In the genomic region with DNA sequence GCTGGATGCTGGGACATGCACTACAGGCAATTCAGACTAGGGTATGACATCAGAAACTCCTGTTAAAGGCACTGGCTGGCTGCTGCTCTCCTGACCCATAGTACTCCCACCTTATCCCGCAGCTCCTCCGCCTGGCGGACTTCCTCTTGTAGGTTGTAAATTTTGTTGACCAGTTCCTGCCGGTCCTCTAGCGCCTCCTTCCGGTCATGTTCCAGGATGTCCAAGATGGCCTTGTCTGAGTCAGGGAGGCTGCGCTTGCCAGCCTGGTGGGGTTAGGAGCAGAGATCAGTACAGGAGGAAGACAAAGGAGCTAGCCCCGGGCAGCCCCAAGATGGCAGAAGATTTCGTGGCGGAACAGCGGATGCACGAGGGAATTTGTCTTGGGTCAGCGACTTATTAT, we compare ENCODE assay signal across 13 mouse cellular contexts.
DNase-seq lines count a peak whose midpoint lies in the region; ATAC-seq and TF ChIP-seq lines count a peak whose summit lies in the region.
"Had no signal": no experiment of that assay in that cellular context is flagged by ENCODE, and none has a peak within 500 bp of the region (broad histone marks: within the 10 kb centered on the region; RNA-seq: fewer than 3 reads in every experiment).

No protein-coding gene starts in this region.

- ATAC-seq in lung, embryonic 14.5 days (ENCODE audit: insufficient read depth), result no peak

- no peaks in the 10 kb centered on the region for H3K36me3 ChIP-seq in lung, embryonic 14.5 days (ENCODE audit: insufficient read depth)
- no peaks in the 10 kb centered on the region for H3K36me3 ChIP-seq in embryonic facial prominence, embryonic 10.5 days (replicated peaks)
- H3K36me3 ChIP-seq: forebrain, embryonic 10.5 days; stomach, embryonic 15.5 days had no signal

- TF ChIP-seq CTCF in lung, embryonic 14.5 days (IDR thresholded peaks at IDR 0.05; ENCODE audit: low read depth), result peak; percentile 42

- DNase-seq in heart, postnatal 36 days, result peak; percentile 13 to 20
- no peak for DNase-seq in heart, adult 11 months
- DNase-seq in ovary, postnatal 36 days (ENCODE audit: low spot score), result peak; percentile 42
- no peak for DNase-seq in ovary, postnatal 10 days (ENCODE audit: low spot score)
- DNase-seq in lung, embryonic 14.5 days, result peak; percentile 26
- no peak for DNase-seq in right cerebral cortex, postnatal 14 days
- no peak for DNase-seq in embryonic facial prominence, embryonic 10.5 days (ENCODE audit: low spot score)
- DNase-seq: gastrocnemius, postnatal 36 days; right cerebral cortex, postnatal 25 days had no signal

- H3K4me1 ChIP-seq in lung, embryonic 14.5 days (ENCODE audit: insufficient read depth), result no peaks in the 10 kb centered on the region
- H3K4me1 ChIP-seq in embryonic facial prominence, embryonic 10.5 days, result no peaks in the 10 kb centered on the region
- H3K4me1 ChIP-seq: forebrain, embryonic 10.5 days; stomach, embryonic 15.5 days had no signal

- 75% methylated on average over 13 of the region's 13 CpGs for WGBS in lung, embryonic 14.5 days
- 84% methylated on average over 13 of the region's 13 CpGs for WGBS in embryonic facial prominence, embryonic 10.5 days

- no peak overlapping the region for H3K9ac ChIP-seq in lung, embryonic 14.5 days
- H3K9ac ChIP-seq: hindbrain, embryonic 14.5 days; stomach, embryonic 15.5 days had no signal

- intact Hi-C loops in heart, postnatal 36 days (cut with DNase I), result no loop called here

- H3K9me3 ChIP-seq in lung, embryonic 14.5 days (ENCODE audit: low read depth, low read length), result no peaks in the 10 kb centered on the region
- no peaks in the 10 kb centered on the region for H3K9me3 ChIP-seq in embryonic facial prominence, embryonic 10.5 days
- H3K9me3 ChIP-seq: forebrain, embryonic 10.5 days; stomach, embryonic 15.5 days had no signal

- no peak overlapping the region for H3K4me2 ChIP-seq in lung, embryonic 14.5 days
- H3K4me2 ChIP-seq: hindbrain, embryonic 14.5 days; stomach, embryonic 15.5 days had no signal

- no peak overlapping the region for H3K27ac ChIP-seq in lung, embryonic 14.5 days (ENCODE audit: low read depth)
- H3K27ac ChIP-seq in embryonic facial prominence, embryonic 10.5 days (replicated peaks), result no peak overlapping the region
- H3K27ac ChIP-seq: forebrain, embryonic 10.5 days; hindbrain, embryonic 14.5 days; stomach, embryonic 15.5 days had no signal

- H3K27me3 ChIP-seq in lung, embryonic 14.5 days (ENCODE audit: insufficient read depth, low read length), result no peaks in the 10 kb centered on the region
- no peaks in the 10 kb centered on the region for H3K27me3 ChIP-seq in embryonic facial prominence, embryonic 10.5 days (replicated peaks; ENCODE audit: low read depth, poor library complexity, severe bottlenecking)
- H3K27me3 ChIP-seq: CH12.LX; stomach, embryonic 15.5 days had no signal

- H3K4me3 ChIP-seq in lung, embryonic 14.5 days (ENCODE audit: low read depth, low read length), result no peak overlapping the region
- H3K4me3 ChIP-seq in embryonic facial prominence, embryonic 10.5 days, result no peak overlapping the region
- H3K4me3 ChIP-seq: forebrain, embryonic 10.5 days; stomach, embryonic 15.5 days had no signal

Comparison
In these comparisons a context has a peak if more than half of its experiments do, and no peak if none do; other contexts are left out.
1. DNase-seq: peak in heart, postnatal 36 days (2 of 2), ovary, postnatal 36 days (single experiment) and lung, embryonic 14.5 days (single experiment); none in heart, adult 11 months (single experiment), ovary, postnatal 10 days (single experiment), right cerebral cortex, postnatal 14 days (single experiment) and embryonic facial prominence, embryonic 10.5 days (single experiment).